Mouse (Mus musculus) liver, postnatal 0 days (tissue): ENCODE results near the gene Rapgef5. TPM values are rescaled to one million over a fixed set of nuclear protein-coding genes. Genes with fewer than 3 reads are reported as not detected.

ENCODE experiments used
- ATAC-seq: fragments of 200-750 bp; cut with Nextera tagmentation; 2 replicates; pipeline ENCODE4 v1.8.0; 2017; ENCODE audit warnings: mild to moderate bottlenecking, moderate library complexity
- DNase-seq: peaks from one replicate; pipeline ENCODE4 v3.0.0-alpha.2; 2016
- H3K27ac ChIP-seq: fragments of 300-500 bp; sonication (generic); 2 replicates; pipeline ENCODE4 v1.5.1; 2014; ENCODE audit warnings: antibody characterized with exemption, moderate library complexity, mild to moderate bottlenecking, low read depth
- H3K27me3 ChIP-seq: fragments of 300-500 bp; sonication (generic); 2 replicates; pipeline ENCODE4 v1.6.1; 2014; ENCODE audit warnings: low read length, control low read depth, mixed read lengths; ENCODE audit not compliant: insufficient read depth
- H3K36me3 ChIP-seq: fragments of 300-500 bp; sonication (generic); replicated peaks from 2 replicates; pipeline ENCODE4 v1.6.1; 2014; ENCODE audit warnings: mild to moderate bottlenecking, control low read depth, low read length, moderate library complexity, mixed read lengths; ENCODE audit not compliant: insufficient read depth
- H3K4me1 ChIP-seq: fragments of 300-500 bp; sonication (generic); 2 replicates; pipeline ENCODE4 v1.6.1; 2014; ENCODE audit warnings: antibody characterized with exemption, mild to moderate bottlenecking, control low read depth; ENCODE audit not compliant: insufficient read depth
- H3K4me2 ChIP-seq: fragments of 300-500 bp; sonication (generic); 2 replicates; pipeline ENCODE4 v1.6.1; 2014; ENCODE audit warnings: low read depth, mild to moderate bottlenecking, low read length, moderate library complexity, mixed read lengths
- H3K4me3 ChIP-seq: fragments of 300-500 bp; sonication (generic); 2 replicates; pipeline ENCODE4 v1.5.1; 2014; ENCODE audit warnings: low read depth, low read length
- H3K9ac ChIP-seq: fragments of 300-500 bp; sonication (generic); replicated peaks from 2 replicates; pipeline ENCODE4 v1.6.1; 2014; ENCODE audit warnings: mild to moderate bottlenecking, moderate library complexity
- H3K9me3 ChIP-seq: fragments of 300-500 bp; sonication (generic); 2 replicates; pipeline ENCODE4 v1.6.1; 2016; ENCODE audit warnings: mild to moderate bottlenecking, control low read depth, low read length, mixed read lengths
- CTCF ChIP-seq: sonication (generic); IDR thresholded peaks from 2 replicates; pipeline ENCODE4 v1.5.1; 2016; ENCODE audit warnings: antibody characterized with exemption, low read depth
- EP300 ChIP-seq: IDR thresholded peaks from 2 replicates; pipeline ENCODE4 v1.6.1; 2016; ENCODE audit warnings: antibody characterized with exemption, low read depth, mild to moderate bottlenecking
- WGBS: fragments of 180-500 bp; shearing (Covaris S2); extraction: QIAGEN DNeasy Blood & Tissue Kit; methylation state at CpG from one replicate; pipeline ENCODE4 v1.1.7; 2014; ENCODE audit not compliant: insufficient replicate concordance; 5-methylcytosine and 5-hydroxymethylcytosine counted together
- polyA plus RNA-seq: library from polyadenylated mRNA; unstranded; fragments of >200 nt; fragmentation: Nextera tagmentation; extraction: Ambion mirVana; gene quantifications from 2 replicates; pipeline ENCODE4 v1.2.1, GENCODE M21; 2015

Gene Rapgef5
- polyA plus RNA-seq, 1 experiment from 2014 or later: 2.1 TPM

- WGBS: 82% methylated on average over 8 of the region's 8 CpGs
- DNase-seq: no peak
These were observed 137.7 kb downstream of the Rapgef5 start for GRCm38 (mm10) chr12:117653920-117654472.

DNA sequence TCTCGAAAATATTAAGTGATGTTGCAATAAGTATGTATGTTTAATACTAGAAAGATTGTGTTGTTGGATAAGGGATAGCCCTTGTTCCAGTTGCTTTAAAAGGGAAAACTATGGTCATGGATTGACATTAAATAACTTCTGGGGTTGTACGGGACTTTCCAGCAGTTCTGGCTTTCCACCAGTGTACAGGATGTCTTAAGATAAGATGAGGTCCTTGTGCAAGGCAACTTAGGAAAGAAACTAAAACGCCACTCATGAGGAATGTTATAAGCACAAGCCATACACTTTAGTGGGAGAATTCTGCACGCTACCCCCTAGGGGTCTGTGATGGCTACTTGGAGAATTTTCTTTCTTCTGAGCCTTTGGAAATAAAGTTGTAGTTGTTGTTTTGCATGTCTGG is 140.7 kb downstream of the Rapgef5 start:
- Histone ChIP-seq H3K4me3 (no peak overlapping the region), H3K4me1 (no peaks in the 10 kb centered on the region), H3K27me3 (no peaks in the 10 kb centered on the region), H3K9ac (no peak overlapping the region), H3K9me3 (no peaks in the 10 kb centered on the region), H3K36me3 (no peaks in the 10 kb centered on the region), H3K4me2 (no peak overlapping the region), H3K27ac (no peak overlapping the region)
- TF ChIP-seq CTCF: no peak
- no peak for TF ChIP-seq EP300
- no peak for ATAC-seq
- DNase-seq: no peak
- WGBS: 59% methylated on average over 4 of the region's 4 CpGs

More at GRCm38 (mm10) chr12:117653920-117654472, 137.7 kb downstream of the Rapgef5 start:
- no peaks in the 10 kb centered on the region for H3K27me3 ChIP-seq
- no peak overlapping the region for H3K4me2 ChIP-seq
- H3K4me3 ChIP-seq: no peak overlapping the region
- ATAC-seq: no peak
- TF ChIP-seq CTCF: no peak
- no peak for TF ChIP-seq EP300
- H3K9ac ChIP-seq: no peak overlapping the region
- no peaks in the 10 kb centered on the region for H3K9me3 ChIP-seq
- no peaks in the 10 kb centered on the region for H3K36me3 ChIP-seq
- no peak overlapping the region for H3K27ac ChIP-seq
- no peaks in the 10 kb centered on the region for H3K4me1 ChIP-seq

GRCm38 (mm10) chr12:117657766-117658165 is 141.5 kb downstream of the Rapgef5 start:
- TF ChIP-seq EP300 (0 out of 2 replicates have a peak, but pooled peaks have one; percentile 40), CTCF (no peak)
- ATAC-seq (no peak), DNase-seq (no peak)
- Histone ChIP-seq H3K27ac (no peak overlapping the region), H3K4me2 (0 out of 2 replicates have a peak overlapping the region, but pooled peaks have one; percentile 24), H3K4me1 (no peaks in the 10 kb centered on the region), H3K9ac (no peak overlapping the region), H3K9me3 (no peaks in the 10 kb centered on the region), H3K27me3 (no peaks in the 10 kb centered on the region), H3K36me3 (no peaks in the 10 kb centered on the region), H3K4me3 (peak overlapping the region; percentile 19)
- WGBS: 62% methylated on average over 5 of the region's 5 CpGs

DNA sequence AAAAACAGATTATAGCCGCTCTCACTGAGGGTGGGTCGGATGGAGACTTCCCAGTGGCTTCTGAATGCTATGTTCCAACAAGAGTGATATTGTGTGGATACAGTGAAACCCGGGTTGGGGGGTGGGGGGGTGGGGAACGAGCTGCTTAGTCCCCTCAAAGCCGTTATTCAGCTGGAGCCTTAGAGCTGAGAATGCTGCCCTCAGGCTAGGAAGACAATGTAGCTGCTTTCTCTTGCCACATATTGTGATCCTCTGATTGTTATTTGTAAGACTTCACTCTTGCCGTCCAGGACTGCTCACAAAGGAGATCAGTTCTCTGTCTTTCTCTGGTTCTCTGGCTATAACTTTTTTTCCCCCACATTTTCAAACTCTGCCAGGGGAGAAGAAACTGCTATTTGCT is 142.5 kb downstream of the Rapgef5 start:
- H3K9ac ChIP-seq: no peak overlapping the region
- no peaks in the 10 kb centered on the region for H3K9me3 ChIP-seq
- ATAC-seq: no peak
- H3K27ac ChIP-seq: no peak overlapping the region
- H3K36me3 ChIP-seq: no peaks in the 10 kb centered on the region
- DNase-seq: no peak
- peak overlapping the region; percentile 19 for H3K4me3 ChIP-seq
- no peaks in the 10 kb centered on the region for H3K4me1 ChIP-seq
- no peak for TF ChIP-seq EP300
- TF ChIP-seq CTCF: no peak
- 58% methylated on average over 6 of the region's 6 CpGs for WGBS
- no peak overlapping the region for H3K4me2 ChIP-seq
- H3K27me3 ChIP-seq: no peaks in the 10 kb centered on the region

DNA sequence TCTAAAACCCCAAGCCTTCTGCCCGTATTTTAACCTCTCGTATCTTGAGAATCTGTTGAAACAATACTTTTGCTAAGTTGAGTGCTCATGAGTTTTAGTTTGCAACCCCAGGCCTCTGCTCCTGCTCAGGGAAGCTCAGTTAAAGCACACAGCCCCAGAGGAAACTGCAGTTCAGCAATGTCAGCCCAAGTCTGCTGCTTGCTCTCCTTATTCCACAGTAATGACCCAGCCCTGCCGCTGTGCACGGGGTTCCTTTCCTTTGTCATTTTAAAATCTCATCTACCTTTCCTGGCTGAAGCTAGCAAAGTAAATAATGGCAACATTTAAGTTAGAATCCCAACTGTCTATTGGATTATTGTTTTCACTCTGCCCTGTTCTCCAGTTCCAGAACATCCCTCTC is 144.1 kb downstream of the Rapgef5 start:
- Histone ChIP-seq H3K27me3 (no peaks in the 10 kb centered on the region), H3K4me3 (0 out of 2 replicates have a peak overlapping the region, but pooled peaks have one; percentile 15), H3K4me1 (no peaks in the 10 kb centered on the region), H3K36me3 (no peaks in the 10 kb centered on the region), H3K27ac (no peak overlapping the region), H3K4me2 (no peak overlapping the region), H3K9ac (no peak overlapping the region), H3K9me3 (no peaks in the 10 kb centered on the region)
- no peak for ATAC-seq
- TF ChIP-seq CTCF (no peak), EP300 (no peak)
- no peak for DNase-seq
- 59% methylated on average over 4 of the region's 4 CpGs for WGBS

DNA sequence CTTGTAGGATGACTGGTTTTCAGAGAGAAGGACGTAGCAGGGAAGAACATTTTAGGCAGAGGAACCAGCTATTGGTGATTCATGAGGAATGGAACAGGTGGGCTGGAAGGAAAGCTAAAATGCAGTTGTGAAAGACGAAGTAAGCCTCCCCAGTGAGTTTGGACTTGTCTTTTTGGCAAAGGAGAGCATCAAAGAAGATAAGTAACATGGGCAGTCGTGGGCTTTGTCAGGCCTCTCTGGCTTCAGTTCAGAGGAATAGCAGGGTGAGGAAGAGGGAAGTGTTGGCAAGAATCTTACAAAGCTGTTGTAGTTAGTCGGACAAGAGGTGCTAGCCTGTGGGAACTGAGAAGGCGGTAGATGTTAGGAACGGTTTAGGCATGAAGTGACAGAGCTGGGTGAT is 145.6 kb downstream of the Rapgef5 start:
- no peak for ATAC-seq
- H3K36me3 ChIP-seq: no peaks in the 10 kb centered on the region
- H3K27ac ChIP-seq: no peak overlapping the region
- no peak overlapping the region for H3K9ac ChIP-seq
- TF ChIP-seq CTCF (no peak), EP300 (no peak)
- H3K27me3 ChIP-seq: no peaks in the 10 kb centered on the region
- H3K4me1 ChIP-seq: no peaks in the 10 kb centered on the region
- H3K4me2 ChIP-seq: peak overlapping the region; percentile 7; the same call in 1 of the 2 replicates
- no peak for DNase-seq
- H3K4me3 ChIP-seq: no peak overlapping the region
- H3K9me3 ChIP-seq: no peaks in the 10 kb centered on the region
- WGBS: 63% methylated on average over 6 of the region's 6 CpGs
